Mouse (Mus musculus) embryonic fibroblast, embryonic 13.5 days (primary cell): ENCODE data around the gene Ddx52. TPM values are rescaled to one million over a fixed set of nuclear protein-coding genes. Genes with fewer than 3 reads are reported as not detected.

Source experiments
- H3K27ac ChIP-seq: 2 replicates; pipeline ENCODE4 v1.5.1; 2012; ENCODE audit warnings: low read length, control low read depth, inconsistent platforms; ENCODE audit not compliant: insufficient read depth
- H3K4me1 ChIP-seq: 2 replicates; pipeline ENCODE4 v1.6.1; 2011; ENCODE audit warnings: low read length; ENCODE audit not compliant: control insufficient read depth, insufficient read depth
- H3K4me3 ChIP-seq: 2 replicates; pipeline ENCODE4 v1.5.1; 2011; ENCODE audit warnings: mild to moderate bottlenecking, control low read depth, low read length; ENCODE audit not compliant: insufficient read depth
- CTCF ChIP-seq: IDR thresholded peaks from 2 replicates; pipeline ENCODE4 v1.5.1; 2011; ENCODE audit warnings: mild to moderate bottlenecking, control low read depth, low read length, moderate library complexity, borderline replicate concordance; ENCODE audit not compliant: insufficient read depth
- POLR2A ChIP-seq: IDR thresholded peaks from 2 replicates; pipeline ENCODE4 v1.6.1; 2011; ENCODE audit warnings: low read depth, mild to moderate bottlenecking, control low read depth, low read length, moderate library complexity
- polyA plus RNA-seq: library from polyadenylated mRNA; stranded (reverse); fragments of >200 nt; gene quantifications from 2 replicates; pipeline ENCODE4 v1.2.4, GENCODE M21; 2011; ENCODE audit warnings: low read depth; ENCODE audit not compliant: missing spikeins, insufficient read length

The Ddx52 gene
- polyA plus RNA-seq, 1 experiment = 30.8 TPM

- H3K4me3 ChIP-seq = no peak overlapping the region
- H3K27ac ChIP-seq = no peak overlapping the region
- peaks cover 2% of the 10 kb centered on the region; the same call in 1 of the 2 replicates for H3K4me1 ChIP-seq
- no peak for TF ChIP-seq CTCF
- TF ChIP-seq POLR2A = no peak
These were observed 25.8 kb downstream of the Ddx52 start for GRCm38 (mm10) chr11:83967436-83968204.

GRCm38 (mm10) chr11:83968205-83968575 is 26.3 kb downstream of the Ddx52 start:
- Histone ChIP-seq H3K4me3 (no peak overlapping the region), H3K27ac (no peak overlapping the region), H3K4me1 (peaks cover 2% of the 10 kb centered on the region; the same call in 1 of the 2 replicates)
- no peak for TF ChIP-seq POLR2A

GRCm38 (mm10) chr11:83969040-83969439 is 27.2 kb downstream of the Ddx52 start:
- no peak overlapping the region for H3K4me3 ChIP-seq
- no peak overlapping the region for H3K27ac ChIP-seq
- peaks cover 2% of the 10 kb centered on the region; the same call in 1 of the 2 replicates for H3K4me1 ChIP-seq
- TF ChIP-seq POLR2A (no peak), CTCF (no peak)

- Histone ChIP-seq H3K4me3 (no peak overlapping the region), H3K4me1 (no peaks in the 10 kb centered on the region), H3K27ac (no peak overlapping the region)
- TF ChIP-seq CTCF (no peak), POLR2A (no peak)
These were observed 32.9 kb downstream of the Ddx52 start for GRCm38 (mm10) chr11:83974561-83975346.

- Histone ChIP-seq H3K4me3 (no peak overlapping the region), H3K27ac (no peak overlapping the region), H3K4me1 (no peaks in the 10 kb centered on the region)
- TF ChIP-seq POLR2A (no peak), CTCF (no peak)
These were observed 33.6 kb downstream of the Ddx52 start for GRCm38 (mm10) chr11:83975488-83975887.

GRCm38 (mm10) chr11:83976236-83976977 is 34.5 kb downstream of the Ddx52 start:
- Histone ChIP-seq H3K27ac (no peak overlapping the region), H3K4me3 (no peak overlapping the region), H3K4me1 (no peaks in the 10 kb centered on the region)
- TF ChIP-seq POLR2A = no peak
- TF ChIP-seq CTCF = no peak

- TF ChIP-seq CTCF (no peak), POLR2A (no peak)
- Histone ChIP-seq H3K4me3 (no peak overlapping the region), H3K27ac (no peak overlapping the region), H3K4me1 (no peaks in the 10 kb centered on the region)
These were observed 35.9 kb downstream of the Ddx52 start for GRCm38 (mm10) chr11:83977810-83978209.

- TF ChIP-seq CTCF = no peak
- TF ChIP-seq POLR2A = no peak
- no peak overlapping the region for H3K27ac ChIP-seq
- no peaks in the 10 kb centered on the region for H3K4me1 ChIP-seq
- no peak overlapping the region for H3K4me3 ChIP-seq
These were observed 38.1 kb downstream of the Ddx52 start for GRCm38 (mm10) chr11:83979992-83980391.

- Histone ChIP-seq H3K4me1 (no peaks in the 10 kb centered on the region), H3K4me3 (no peak overlapping the region)
- TF ChIP-seq CTCF (no peak), POLR2A (no peak)
These were observed 39.5 kb downstream of the Ddx52 start for GRCm38 (mm10) chr11:83981338-83981737.

GRCm38 (mm10) chr11:83991701-83992100 is 49.8 kb downstream of the Ddx52 start:
- TF ChIP-seq POLR2A = no peak
- no peak for TF ChIP-seq CTCF
- H3K27ac ChIP-seq = no peak overlapping the region
- H3K4me1 ChIP-seq = no peaks in the 10 kb centered on the region
- no peak overlapping the region for H3K4me3 ChIP-seq

More at GRCm38 (mm10) chr11:83981338-83981737, 39.5 kb downstream of the Ddx52 start:
- no peak overlapping the region for H3K27ac ChIP-seq
